ENCODE assay signal across 1 mouse cellular context in the genomic region with DNA sequence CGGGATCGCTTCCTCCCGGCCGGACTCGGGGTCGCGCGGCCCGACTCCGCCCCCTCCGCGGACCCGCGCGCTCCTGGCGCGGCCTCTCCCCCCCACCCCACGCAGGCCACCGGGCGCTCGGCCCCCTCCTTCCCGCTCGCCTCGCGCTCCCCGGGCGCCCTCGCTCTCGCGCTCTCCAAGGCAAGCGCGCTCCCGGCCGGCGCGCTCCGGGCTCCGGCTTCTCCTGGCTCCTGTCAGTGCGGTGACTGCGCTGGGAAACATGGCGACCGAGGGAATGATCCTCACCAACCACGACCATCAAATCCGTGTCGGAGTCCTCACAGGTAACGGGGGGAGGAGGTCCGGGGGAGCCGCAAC.
TF ChIP-seq lines count a peak whose summit lies in the region.

No protein-coding gene starts in this region.

TF ChIP-seq in C2C12, 6 proteins besides CTCF, POLR2A, EP300 and RAD21:
- TF ChIP-seq CEBPB (IDR thresholded peaks at IDR 0.05; ENCODE audit: low read depth) (no peak), USF1 (IDR thresholded peaks at IDR 0.05; ENCODE audit: low read depth) (no peak), MYOG (IDR thresholded peaks at IDR 0.05; ENCODE audit: control insufficient read depth, extremely low read depth, insufficient read length) (no peak), MAX (IDR thresholded peaks at IDR 0.05) (no peak), FOSL1 (IDR thresholded peaks at IDR 0.05; ENCODE audit: insufficient read depth, low read length, poor library complexity, severe bottlenecking) (no peak), MYOD1 (IDR thresholded peaks at IDR 0.05; ENCODE audit: control insufficient read depth, insufficient read length, low read depth) (no peak)
